Mouse (Mus musculus): Measurements from ENCODE around the gene 9030624G23Rik.
"Not testable (repeated sequence)": the region's sequence is repeated elsewhere in the genome, so short reads cannot be mapped to it uniquely, and the experiment has no call there.

Gene 9030624G23Rik

DNA sequence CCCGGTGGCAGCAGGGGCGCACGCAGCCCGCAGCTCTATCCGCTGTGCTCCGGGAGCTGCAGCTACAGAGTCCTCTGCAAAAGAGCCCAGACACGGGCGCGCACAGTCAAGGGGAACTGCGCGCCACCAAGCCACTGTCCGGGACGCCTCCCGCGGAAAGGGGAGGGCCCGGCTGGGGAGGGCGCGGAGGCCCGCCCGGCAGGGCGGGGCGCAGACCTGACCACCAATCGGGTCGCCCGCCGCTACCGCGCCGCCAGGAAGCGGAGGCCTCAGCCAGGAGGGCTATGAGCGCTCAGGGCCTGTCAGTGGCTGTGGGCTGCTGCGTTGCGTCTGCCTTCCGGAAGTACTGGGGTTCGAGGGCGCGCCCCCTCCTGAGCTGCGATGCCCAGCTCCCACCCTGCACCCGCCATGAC lies at the start of gene 9030624G23Rik:
9030624G23Rik (minus strand) TSS at position 139 of the 413 bp plus-strand sequence.
- peak; percentile 46 for DNase-seq

DNA sequence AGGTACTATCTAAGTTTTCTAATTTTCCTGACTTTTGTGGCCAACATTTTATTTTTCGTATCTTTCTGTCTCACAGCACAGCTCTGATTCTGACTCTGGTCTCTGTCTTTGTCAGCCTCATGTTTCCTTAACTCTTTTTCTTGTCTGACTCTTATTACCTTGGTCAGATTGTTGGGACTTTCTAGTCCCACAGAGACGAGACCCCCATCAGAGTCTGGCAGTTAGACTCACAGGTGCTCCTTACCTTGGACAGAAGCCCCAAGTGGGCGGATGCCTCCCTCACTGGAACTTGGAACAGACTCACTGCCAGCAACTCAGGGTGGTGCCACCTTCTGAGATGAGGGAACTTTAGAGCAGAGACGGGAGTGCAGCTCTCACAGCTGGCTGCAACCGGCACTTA lies 13.9 kb downstream of the 9030624G23Rik start:
- not testable (repeated sequence) for DNase-seq
